Comparison of ENCODE assay signal across 8 mouse cellular contexts in genomic region chr14:75015856-75016714, GRCm38 (mm10). TPM values are rescaled to one million over a fixed set of nuclear protein-coding genes. Genes with fewer than 3 reads are reported as not detected.
DNase-seq lines count a peak whose midpoint lies in the region; ATAC-seq and TF ChIP-seq lines count a peak whose summit lies in the region.

Rubcnl (plus strand) TSS chr14:75016027.

- peak; percentile 65 for ATAC-seq in forebrain, embryonic 11.5 days (replicated peaks; ENCODE audit: low FRiP score)
- ATAC-seq in heart, postnatal 0 days (ENCODE audit: insufficient read depth, low read depth) = peak; percentile 77
- ATAC-seq in liver, postnatal 0 days = peak; percentile 62
- peak; percentile 70; the same call in 1 of the 2 replicates for ATAC-seq in neural tube, embryonic 14.5 days (ENCODE audit: low read depth)

- no peak; the same call in 1 of the 2 replicates for TF ChIP-seq POLR2A in testis, adult 2 months (IDR thresholded peaks at IDR 0.05; ENCODE audit: control insufficient read depth, low read depth, low read length)

- H3K27ac ChIP-seq in forebrain, embryonic 11.5 days (ENCODE audit: low read depth, low read length) = no peak within 1 kb of the TSS
- H3K27ac ChIP-seq in heart, postnatal 0 days (ENCODE audit: low read depth) = peak within 1 kb of the TSS; percentile 76
- peak within 1 kb of the TSS; percentile 72 for H3K27ac ChIP-seq in liver, postnatal 0 days (ENCODE audit: low read depth)
- no peak within 1 kb of the TSS for H3K27ac ChIP-seq in neural tube, embryonic 14.5 days (ENCODE audit: low read depth, low read length)
- peak within 1 kb of the TSS; percentile 47 for H3K27ac ChIP-seq in testis, adult 2 months (ENCODE audit: control insufficient read depth, insufficient read depth, low read depth, low read length)

- peaks cover 8% of the 10 kb centered on the region; the same call in 1 of the 2 replicates for H3K4me1 ChIP-seq in E14TG2a.4 (replicated peaks; ENCODE audit: low read depth, low read length)
- no peaks in the 10 kb centered on the region for H3K4me1 ChIP-seq in forebrain, embryonic 11.5 days (replicated peaks; ENCODE audit: control insufficient read depth, insufficient read depth, low read length)
- H3K4me1 ChIP-seq in heart, postnatal 0 days (ENCODE audit: control insufficient read depth, insufficient read depth) = peaks cover 14% of the 10 kb centered on the region
- peaks cover 12% of the 10 kb centered on the region for H3K4me1 ChIP-seq in liver, postnatal 0 days (ENCODE audit: insufficient read depth)
- no peaks in the 10 kb centered on the region for H3K4me1 ChIP-seq in neural tube, embryonic 14.5 days (ENCODE audit: control insufficient read depth, insufficient read depth, low read length)
- peaks cover 6% of the 10 kb centered on the region; the same call in 1 of the 2 replicates for H3K4me1 ChIP-seq in testis, adult 2 months (ENCODE audit: control insufficient read depth, insufficient read depth, low read length)

- peak within 1 kb of the TSS; percentile 78 for H3K4me3 ChIP-seq in E14TG2a.4 (replicated peaks; ENCODE audit: low read length)
- H3K4me3 ChIP-seq in forebrain, embryonic 11.5 days (ENCODE audit: low read depth, low read length) = peak within 1 kb of the TSS; percentile 51
- H3K4me3 ChIP-seq in heart, postnatal 0 days (ENCODE audit: low read depth, low read length) = peak within 1 kb of the TSS; percentile 87
- H3K4me3 ChIP-seq in liver, postnatal 0 days (ENCODE audit: low read depth, low read length) = peak within 1 kb of the TSS; percentile 69
- H3K4me3 ChIP-seq in neural tube, embryonic 14.5 days (ENCODE audit: low read depth, low read length) = peak within 1 kb of the TSS; percentile 38
- peak within 1 kb of the TSS; percentile 86 for H3K4me3 ChIP-seq in testis, adult 2 months (ENCODE audit: control insufficient read depth, low read depth, low read length)

- peaks cover 30% of the 10 kb centered on the region for H3K27me3 ChIP-seq in E14TG2a.4 (ENCODE audit: insufficient read depth, low read length)
- no peaks in the 10 kb centered on the region for H3K27me3 ChIP-seq in forebrain, embryonic 11.5 days (ENCODE audit: control insufficient read depth, insufficient read depth, low read length)
- H3K27me3 ChIP-seq in heart, postnatal 0 days (ENCODE audit: control insufficient read depth, insufficient read depth, low read length) = no peaks in the 10 kb centered on the region
- no peaks in the 10 kb centered on the region for H3K27me3 ChIP-seq in liver, postnatal 0 days (ENCODE audit: insufficient read depth, low read length)
- H3K27me3 ChIP-seq in neural tube, embryonic 14.5 days (ENCODE audit: control insufficient read depth, insufficient read depth, low read length) = no peaks in the 10 kb centered on the region
- H3K27me3 ChIP-seq in testis, adult 2 months (ENCODE audit: control insufficient read depth, insufficient read depth, low read length) = no peaks in the 10 kb centered on the region

- H3K9me3 ChIP-seq in E14TG2a.4 (ENCODE audit: low read length) = no peaks in the 10 kb centered on the region
- no peaks in the 10 kb centered on the region for H3K9me3 ChIP-seq in forebrain, embryonic 11.5 days (ENCODE audit: control insufficient read depth, low read length)
- H3K9me3 ChIP-seq in heart, postnatal 0 days (replicated peaks; ENCODE audit: control insufficient read depth, low read length) = no peaks in the 10 kb centered on the region
- H3K9me3 ChIP-seq in liver, postnatal 0 days (ENCODE audit: low read length) = no peaks in the 10 kb centered on the region
- H3K9me3 ChIP-seq in neural tube, embryonic 14.5 days (ENCODE audit: control insufficient read depth, low read length) = no peaks in the 10 kb centered on the region

- peak; percentile 71 for DNase-seq in c-Kit-positive CD71-positive TER-119-negative erythroid progenitor cells, embryonic 14.5 days (ENCODE audit: low read depth)
- DNase-seq in forebrain, embryonic 11.5 days (ENCODE audit: low spot score) = peak; percentile 86
- DNase-seq in heart, postnatal 0 days (ENCODE audit: low spot score) = peak; percentile 89
- peak; percentile 56 to 84 for DNase-seq in kidney, postnatal 36 days
- peak; percentile 78 for DNase-seq in liver, postnatal 0 days

- WGBS in forebrain, embryonic 11.5 days = 2% methylated on average over 49 of the region's 49 CpGs
- WGBS in heart, postnatal 0 days = under 1% methylated on average over 49 of the region's 49 CpGs
- WGBS in liver, postnatal 0 days (ENCODE audit: insufficient replicate concordance) = 1% methylated on average over 49 of the region's 49 CpGs
- WGBS in neural tube, embryonic 14.5 days = 1% methylated on average over 49 of the region's 49 CpGs

- peak within 1 kb of the TSS; percentile 63 for H3K9ac ChIP-seq in forebrain, embryonic 11.5 days (ENCODE audit: low read length)
- H3K9ac ChIP-seq in heart, postnatal 0 days (replicated peaks; ENCODE audit: low read depth, low read length) = peak within 1 kb of the TSS; percentile 82
- H3K9ac ChIP-seq in liver, postnatal 0 days (replicated peaks) = peak within 1 kb of the TSS; percentile 68
- H3K9ac ChIP-seq in neural tube, embryonic 14.5 days (replicated peaks; ENCODE audit: low read depth, low read length) = peak within 1 kb of the TSS; percentile 41; the same call in 1 of the 2 replicates

- H3K36me3 ChIP-seq in E14TG2a.4 (ENCODE audit: insufficient read depth, low read length) = no peaks in the 10 kb centered on the region
- H3K36me3 ChIP-seq in forebrain, embryonic 11.5 days (ENCODE audit: control insufficient read depth, insufficient read depth, low read length) = no peaks in the 10 kb centered on the region
- no peaks in the 10 kb centered on the region for H3K36me3 ChIP-seq in heart, postnatal 0 days (replicated peaks; ENCODE audit: control insufficient read depth, insufficient read depth, low read length)
- no peaks in the 10 kb centered on the region for H3K36me3 ChIP-seq in liver, postnatal 0 days (replicated peaks; ENCODE audit: insufficient read depth, low read length)
- H3K36me3 ChIP-seq in neural tube, embryonic 14.5 days (ENCODE audit: control insufficient read depth, insufficient read depth, low read length) = no peaks in the 10 kb centered on the region
- H3K36me3 ChIP-seq in testis, adult 2 months (ENCODE audit: control insufficient read depth, insufficient read depth, low read length) = no peaks in the 10 kb centered on the region

- peak; percentile 90 for TF ChIP-seq CTCF in E14TG2a.4 (conservative IDR thresholded peaks at IDR 0.05; ENCODE audit: low read length)
- peak; percentile 84 for TF ChIP-seq CTCF in heart, postnatal 0 days (IDR thresholded peaks at IDR 0.05; ENCODE audit: low read depth)
- TF ChIP-seq CTCF in liver, postnatal 0 days (IDR thresholded peaks at IDR 0.05; ENCODE audit: low read depth) = peak; percentile 91
- peak; percentile 89; the same call in 1 of the 2 replicates for TF ChIP-seq CTCF in testis, adult 2 months (IDR thresholded peaks at IDR 0.05; ENCODE audit: control insufficient read depth, insufficient read depth, insufficient replicate concordance, low read depth, low read length)

- peak within 1 kb of the TSS; percentile 94 for H3K4me2 ChIP-seq in forebrain, embryonic 11.5 days (ENCODE audit: low read depth, low read length, severe bottlenecking)
- H3K4me2 ChIP-seq in heart, postnatal 0 days (ENCODE audit: low read depth, low read length) = peak within 1 kb of the TSS; percentile 95
- H3K4me2 ChIP-seq in liver, postnatal 0 days (ENCODE audit: low read depth, low read length) = peak within 1 kb of the TSS; percentile 94
- H3K4me2 ChIP-seq in neural tube, embryonic 14.5 days (ENCODE audit: low read depth, low read length) = peak within 1 kb of the TSS; percentile 84

- no peak for TF ChIP-seq EP300 in heart, postnatal 0 days (IDR thresholded peaks at IDR 0.05; ENCODE audit: low read depth)
- TF ChIP-seq EP300 in liver, postnatal 0 days (IDR thresholded peaks at IDR 0.05; ENCODE audit: low read depth) = no peak

RNA-seq across cellular contexts. Expression of gene Rubcnl, which starts in this region (rescaled TPM):
- 0.32 TPM in 2 replicates for polyA plus RNA-seq in forebrain, embryonic 11.5 days (2014; fragmentation: Nextera tagmentation; extraction: Ambion mirVana)
- total RNA-seq in heart, postnatal 0 days (2014; rRNA removed; ENCODE audit: low replicate concordance) = 2.9 and 4.4 TPM in 2 replicates
- polyA plus RNA-seq in heart, postnatal 0 days (2015; fragmentation: Nextera tagmentation; extraction: Ambion mirVana) = 1.0 and 1.1 TPM in 2 replicates
- 0.51 and 0.69 TPM in 2 replicates for polyA plus RNA-seq in liver, postnatal 0 days (2015; fragmentation: Nextera tagmentation; extraction: Ambion mirVana)
- polyA plus RNA-seq in neural tube, embryonic 14.5 days (2014; fragmentation: Nextera tagmentation; extraction: Ambion mirVana) = 0.15 and 0.54 TPM in 2 replicates
- 1.0 and 1.1 TPM in 2 replicates for polyA plus RNA-seq in testis, adult 2 months (2012; rRNA removed)

Comparison
In these comparisons a context has a peak if more than half of its experiments do, and no peak if none do; other contexts are left out.
1. Peak in DNase-seq, ATAC-seq, H3K4me3 ChIP-seq, H3K9ac ChIP-seq and H3K4me2 ChIP-seq in forebrain, embryonic 11.5 days; RNA of the gene not detected or under 1 TPM.
2. Peak in DNase-seq, ATAC-seq, H3K4me3 ChIP-seq, H3K27ac ChIP-seq, H3K9ac ChIP-seq and H3K4me2 ChIP-seq in liver, postnatal 0 days; RNA of the gene not detected or under 1 TPM.
3. Peak in ATAC-seq, H3K4me3 ChIP-seq, H3K9ac ChIP-seq and H3K4me2 ChIP-seq in neural tube, embryonic 14.5 days; RNA of the gene not detected or under 1 TPM.
4. H3K27ac ChIP-seq: peak in heart, postnatal 0 days (single experiment) and testis, adult 2 months (single experiment); none in forebrain, embryonic 11.5 days (single experiment) and neural tube, embryonic 14.5 days (single experiment).
5. Peak in every context shown above with its lines, with median percentiles within 50 percentile points of each other: H3K4me3 ChIP-seq, CTCF ChIP-seq, DNase-seq, ATAC-seq, H3K4me2 ChIP-seq and H3K9ac ChIP-seq.